Mouse (Mus musculus) liver, embryonic 16.5 days (tissue): ENCODE measurements around the gene Lhpp. TPM values are rescaled to one million over a fixed set of nuclear protein-coding genes. Genes with fewer than 3 reads are reported as not detected.
A peak's percentile ranks its signal among the peaks of the same experiment; 100 is the strongest.

Experiments
- ATAC-seq: fragments of 200-750 bp; cut with Nextera tagmentation; 2 replicates; pipeline ENCODE4 v1.8.0; 2017; ENCODE audit warnings: low read depth, mild to moderate bottlenecking, moderate number of reproducible peaks, moderate library complexity
- H3K27ac ChIP-seq: fragments of 300-500 bp; sonication (generic); 2 replicates; pipeline ENCODE4 v1.5.1; 2014; ENCODE audit warnings: mild to moderate bottlenecking, low read length
- H3K27me3 ChIP-seq: fragments of 300-500 bp; sonication (generic); 2 replicates; pipeline ENCODE4 v1.6.1; 2014; ENCODE audit warnings: low read depth, low read length, mixed read lengths; ENCODE audit not compliant: control insufficient read depth, insufficient read depth
- H3K36me3 ChIP-seq: fragments of 300-500 bp; sonication (generic); 2 replicates; pipeline ENCODE4 v1.6.1; 2014; ENCODE audit warnings: mild to moderate bottlenecking; ENCODE audit not compliant: control insufficient read depth, insufficient read depth
- H3K4me1 ChIP-seq: fragments of 300-500 bp; sonication (generic); 2 replicates; pipeline ENCODE4 v1.6.1; 2014; ENCODE audit warnings: low read depth, low read length, mixed read lengths; ENCODE audit not compliant: control insufficient read depth
- H3K4me2 ChIP-seq: fragments of 300-500 bp; sonication (generic); 2 replicates; pipeline ENCODE4 v1.6.1; 2014; ENCODE audit warnings: low read depth, low read length, mixed read lengths
- H3K4me3 ChIP-seq: fragments of 300-500 bp; sonication (generic); 2 replicates; pipeline ENCODE4 v1.5.1; 2014; ENCODE audit warnings: low read depth, mild to moderate bottlenecking, low read length
- H3K9ac ChIP-seq: fragments of 300-500 bp; sonication (generic); 2 replicates; pipeline ENCODE4 v1.6.1; 2014; ENCODE audit warnings: low read depth, low read length
- H3K9me3 ChIP-seq: fragments of 300-500 bp; sonication (generic); replicated peaks from 2 replicates; pipeline ENCODE4 v1.6.1; 2016; ENCODE audit warnings: low read length; ENCODE audit not compliant: control insufficient read depth
- WGBS: fragments of 180-500 bp; shearing (Covaris S2); extraction: QIAGEN DNeasy Blood & Tissue Kit; methylation state at CpG from one replicate; pipeline ENCODE4 v1.1.7; 2014; ENCODE audit not compliant: insufficient replicate concordance; 5-methylcytosine and 5-hydroxymethylcytosine counted together
- polyA plus RNA-seq: library from polyadenylated mRNA; unstranded; fragments of >200 nt; fragmentation: Nextera tagmentation; extraction: Ambion mirVana; gene quantifications from 2 replicates; pipeline ENCODE4 v1.2.1, GENCODE M21; 2015

Gene Lhpp
- polyA plus RNA-seq, 1 experiment from 2014 or later = 4.0 TPM

- peak; percentile 96 for ATAC-seq
- H3K36me3 ChIP-seq = no peaks in the 10 kb centered on the region
- under 1% methylated on average over 49 of the region's 49 CpGs for WGBS
- peak within 1 kb of the TSS; percentile 83 for H3K4me3 ChIP-seq
- peaks cover 14% of the 10 kb centered on the region for H3K27me3 ChIP-seq
- no peaks in the 10 kb centered on the region for H3K9me3 ChIP-seq
- H3K4me1 ChIP-seq = peaks cover 27% of the 10 kb centered on the region
- H3K9ac ChIP-seq = peak within 1 kb of the TSS; percentile 87
- H3K4me2 ChIP-seq = peak within 1 kb of the TSS; percentile 90
- H3K27ac ChIP-seq = peak within 1 kb of the TSS; percentile 92
These were observed 34.3 kb upstream of the Lhpp start, which contains the start of gene Oat for GRCm38 (mm10) chr7:132576116-132576650. Gene Oat (minus strand): TSS chr7:132576398.

- Histone ChIP-seq H3K36me3 (no peaks in the 10 kb centered on the region), H3K4me2 (peak overlapping the region; percentile 90), H3K4me1 (peaks cover 23% of the 10 kb centered on the region), H3K27ac (peak overlapping the region; percentile 61; the same call in 1 of the 2 replicates), H3K9ac (peak overlapping the region; percentile 87; the same call in 1 of the 2 replicates), H3K27me3 (peaks cover 14% of the 10 kb centered on the region), H3K9me3 (no peaks in the 10 kb centered on the region), H3K4me3 (peak overlapping the region; percentile 83)
- WGBS = 53% methylated on average over 4 of the region's 4 CpGs
- ATAC-seq = no peak
These were observed 33.5 kb upstream of the Lhpp start for GRCm38 (mm10) chr7:132576891-132577290.

GRCm38 (mm10) chr7:132580511-132580910, 29.9 kb upstream of the Lhpp start:
- no peaks in the 10 kb centered on the region for H3K9me3 ChIP-seq
- H3K9ac ChIP-seq = no peak overlapping the region
- peaks cover 9% of the 10 kb centered on the region for H3K4me1 ChIP-seq
- no peak for ATAC-seq
- 48% methylated on average over 6 of the region's 6 CpGs for WGBS
- no peak overlapping the region for H3K27ac ChIP-seq
- H3K36me3 ChIP-seq = no peaks in the 10 kb centered on the region
- no peak overlapping the region for H3K4me2 ChIP-seq
- H3K27me3 ChIP-seq = peaks cover 14% of the 10 kb centered on the region
- no peak overlapping the region for H3K4me3 ChIP-seq

- H3K4me3 ChIP-seq = no peak overlapping the region
- H3K4me2 ChIP-seq = no peak overlapping the region
These were observed 29.0 kb upstream of the Lhpp start for GRCm38 (mm10) chr7:132581441-132581840.

GRCm38 (mm10) chr7:132585695-132586491, 24.5 kb upstream of the Lhpp start:
- Histone ChIP-seq H3K9ac (no peak overlapping the region), H3K36me3 (no peaks in the 10 kb centered on the region), H3K27me3 (no peaks in the 10 kb centered on the region; the same call in 1 of the 2 replicates), H3K9me3 (no peaks in the 10 kb centered on the region), H3K4me3 (no peak overlapping the region), H3K27ac (no peak overlapping the region), H3K4me1 (no peaks in the 10 kb centered on the region), H3K4me2 (no peak overlapping the region)
- no peak for ATAC-seq
- WGBS = 33% methylated on average over 3 of the region's 3 CpGs

More at GRCm38 (mm10) chr7:132581441-132581840, 29.0 kb upstream of the Lhpp start:
- Histone ChIP-seq H3K4me1 (peaks cover 6% of the 10 kb centered on the region), H3K27ac (no peak overlapping the region), H3K27me3 (peaks cover 14% of the 10 kb centered on the region), H3K36me3 (no peaks in the 10 kb centered on the region), H3K9ac (no peak overlapping the region), H3K9me3 (no peaks in the 10 kb centered on the region)
- ATAC-seq = no peak
- 71% methylated on average over 2 of the region's 2 CpGs for WGBS

GRCm38 (mm10) chr7:132587167-132587566, 23.3 kb upstream of the Lhpp start:
- H3K9me3 ChIP-seq = no peaks in the 10 kb centered on the region
- H3K4me2 ChIP-seq = no peak overlapping the region
- H3K4me3 ChIP-seq = no peak overlapping the region
- H3K9ac ChIP-seq = no peak overlapping the region
- no peak overlapping the region for H3K27ac ChIP-seq
- peaks cover 3% of the 10 kb centered on the region for H3K27me3 ChIP-seq
- H3K4me1 ChIP-seq = no peaks in the 10 kb centered on the region
- ATAC-seq = no peak
- no peaks in the 10 kb centered on the region for H3K36me3 ChIP-seq
- WGBS = 72% methylated on average over 5 of the region's 5 CpGs

- Histone ChIP-seq H3K36me3 (no peaks in the 10 kb centered on the region), H3K4me2 (no peak overlapping the region), H3K4me3 (no peak overlapping the region), H3K9me3 (no peaks in the 10 kb centered on the region), H3K27me3 (peaks cover 3% of the 10 kb centered on the region), H3K4me1 (no peaks in the 10 kb centered on the region), H3K9ac (no peak overlapping the region), H3K27ac (no peak overlapping the region)
- ATAC-seq = no peak
- 63% methylated on average over 5 of the region's 5 CpGs for WGBS
These were observed 20.8 kb upstream of the Lhpp start for GRCm38 (mm10) chr7:132589610-132590009.

- Histone ChIP-seq H3K27ac (no peak overlapping the region), H3K9me3 (no peaks in the 10 kb centered on the region), H3K36me3 (no peaks in the 10 kb centered on the region), H3K4me3 (no peak overlapping the region), H3K4me2 (no peak overlapping the region), H3K4me1 (peaks cover 10% of the 10 kb centered on the region), H3K9ac (no peak overlapping the region), H3K27me3 (peaks cover 37% of the 10 kb centered on the region)
- WGBS = 49% methylated on average over 2 of the region's 2 CpGs
- no peak for ATAC-seq
These were observed 16.7 kb upstream of the Lhpp start for GRCm38 (mm10) chr7:132593762-132594161.

- Histone ChIP-seq H3K36me3 (no peaks in the 10 kb centered on the region), H3K27me3 (peaks cover 43% of the 10 kb centered on the region), H3K4me1 (peaks cover 10% of the 10 kb centered on the region), H3K4me3 (no peak overlapping the region), H3K9ac (no peak overlapping the region), H3K27ac (no peak overlapping the region), H3K4me2 (no peak overlapping the region), H3K9me3 (no peaks in the 10 kb centered on the region)
- WGBS = 75% methylated on average over 2 of the region's 2 CpGs
- ATAC-seq = no peak
These were observed 16.1 kb upstream of the Lhpp start for GRCm38 (mm10) chr7:132594325-132594724.
